Mouse (Mus musculus): ENCODE measurements at regions not wholly inside any gene's neighbourhood (a gene's known extent, or its start where the extent isn't known, plus 50 kb on each side); places are given as distances from the start of the nearest gene placed in this dataset.
A peak's percentile ranks its signal among the peaks of the same experiment; 100 is the strongest.

DNA sequence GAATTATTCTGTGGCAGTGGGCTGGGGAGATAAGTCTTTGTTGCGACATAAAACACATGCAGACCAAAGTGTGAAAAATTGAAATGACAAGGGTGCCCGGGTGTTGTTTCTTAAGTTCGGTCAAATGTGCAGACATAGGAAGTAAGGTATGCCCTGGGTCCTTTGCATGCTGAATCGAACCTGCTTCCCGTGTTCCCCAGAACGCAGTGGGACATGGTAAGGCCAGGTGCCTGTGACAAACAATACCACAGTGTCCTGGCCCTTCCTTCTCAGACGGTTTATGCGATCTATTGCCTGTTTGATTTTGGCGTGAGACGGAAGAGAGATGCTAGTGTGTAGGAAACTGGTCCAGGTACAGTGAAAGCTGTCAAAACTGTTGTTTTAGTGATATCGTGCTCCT lies 1022.1 kb downstream of the Adgrl2 start:
- DNase-seq: no peak

DNA sequence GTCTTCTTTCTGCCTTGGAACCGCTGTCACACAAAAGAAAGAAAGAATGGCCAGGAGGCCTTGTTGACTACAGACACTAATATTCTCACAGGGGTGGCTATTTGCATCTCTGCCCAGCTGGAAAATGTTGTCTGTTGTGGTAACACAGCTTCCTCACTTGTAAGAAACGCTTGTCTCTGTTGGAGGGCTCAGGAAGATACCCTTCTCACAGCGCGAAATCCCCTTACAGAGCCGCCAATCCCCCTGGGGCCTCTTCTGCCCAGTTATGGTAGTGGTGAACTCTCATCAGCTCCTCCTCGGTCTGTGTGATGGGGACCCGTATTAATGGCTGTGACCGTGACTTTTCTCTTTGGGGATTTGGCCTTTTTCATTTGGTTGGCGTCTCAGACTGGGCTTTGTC lies 1022.5 kb downstream of the Adgrl2 start:
- DNase-seq: no peak

DNA sequence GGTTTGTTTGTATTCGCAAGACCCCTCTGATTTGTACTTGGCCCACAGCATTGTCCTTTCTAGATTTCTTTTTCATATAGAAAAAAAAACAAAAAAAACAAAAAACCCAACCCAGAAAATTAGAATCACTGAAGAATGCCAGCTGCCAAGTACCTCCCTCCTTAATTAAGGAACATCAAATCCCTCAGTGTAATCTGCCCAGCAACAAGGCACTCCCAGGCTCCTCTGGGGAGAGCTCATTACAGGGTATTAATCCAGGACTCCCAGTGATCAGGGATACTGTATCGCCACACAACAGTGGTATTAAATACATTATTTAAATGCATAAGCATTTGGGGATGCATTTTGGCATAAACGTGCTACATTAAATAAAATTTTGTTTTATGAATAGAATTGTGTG lies 1023.1 kb downstream of the Adgrl2 start:
- no peak for DNase-seq

DNA sequence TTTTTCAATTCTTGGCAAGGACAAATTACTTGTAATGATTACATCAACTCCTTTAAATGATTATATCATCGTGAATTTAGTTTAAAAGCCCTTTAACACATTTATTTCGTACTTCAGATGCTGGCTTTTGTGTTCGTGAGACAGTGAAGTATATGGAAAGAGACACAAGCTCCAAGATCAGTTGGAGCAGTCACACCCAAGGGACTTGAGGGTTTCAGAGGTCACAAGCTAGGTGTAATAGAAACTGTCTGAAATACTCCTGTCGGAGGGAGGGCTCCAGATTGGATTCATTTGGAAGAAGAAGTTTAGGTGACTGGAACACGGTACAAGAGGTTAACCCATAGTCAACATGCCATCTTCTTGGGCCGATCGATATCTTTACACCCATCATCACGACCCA lies 1023.5 kb downstream of the Adgrl2 start:
- no peak for DNase-seq

DNA sequence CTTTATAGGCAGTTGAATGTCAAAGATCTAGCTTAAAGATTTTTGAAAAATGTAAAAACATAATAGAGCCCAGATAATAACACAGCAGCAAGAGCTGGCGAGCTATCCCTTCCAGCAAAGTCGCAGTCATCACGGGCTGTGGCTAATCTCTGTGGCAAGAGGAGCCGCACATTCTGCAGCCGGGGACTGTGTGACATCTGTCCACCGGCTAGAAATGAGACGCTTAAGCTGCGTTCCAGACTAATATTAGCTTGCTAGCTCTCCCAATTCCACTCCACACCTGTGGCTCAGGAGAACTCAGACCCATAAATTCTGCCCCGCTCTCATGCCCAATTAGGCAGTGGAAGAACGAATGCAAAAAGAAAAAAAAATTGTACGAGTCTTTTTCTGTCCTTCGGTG lies 1024.0 kb downstream of the Adgrl2 start:
- peak; percentile 4 to 11 for DNase-seq

DNA sequence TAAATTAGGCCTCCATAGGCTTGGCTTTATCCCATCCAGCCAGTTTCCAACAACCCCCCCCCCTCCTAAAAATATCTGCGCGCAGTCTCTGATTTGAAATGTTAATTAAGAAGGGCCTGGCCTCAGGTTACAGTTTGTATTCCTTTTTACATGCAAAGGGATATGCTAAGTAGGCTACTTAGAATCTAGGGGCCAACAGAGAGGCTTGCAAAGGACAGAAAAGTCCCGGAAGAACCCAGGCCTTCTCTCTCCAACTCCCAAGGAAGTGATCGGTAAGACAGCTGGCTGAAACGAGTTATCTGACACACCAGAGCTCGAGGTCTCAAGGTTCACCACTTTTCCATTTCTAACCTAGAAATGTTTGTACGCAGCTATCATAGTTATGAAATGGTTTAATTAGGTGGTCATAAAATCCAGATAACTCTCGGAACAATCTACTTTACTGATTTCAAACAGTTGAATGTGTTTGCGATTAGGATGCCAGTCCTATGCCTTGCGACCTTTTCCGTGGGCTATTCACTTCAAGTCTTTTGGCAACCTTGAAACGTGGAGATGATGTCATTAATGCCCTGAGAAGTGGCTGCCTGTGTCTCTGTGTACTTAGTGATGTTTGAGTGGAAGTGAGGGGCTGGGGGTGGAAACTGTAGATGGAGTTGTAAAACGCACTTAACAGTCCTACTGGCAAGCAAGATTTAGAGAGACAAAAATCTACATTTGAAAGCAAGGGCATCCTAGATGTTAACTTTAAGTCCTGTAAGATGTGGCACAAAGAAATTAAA lies 1026.5 kb downstream of the Adgrl2 start:
- no peak for DNase-seq

DNA sequence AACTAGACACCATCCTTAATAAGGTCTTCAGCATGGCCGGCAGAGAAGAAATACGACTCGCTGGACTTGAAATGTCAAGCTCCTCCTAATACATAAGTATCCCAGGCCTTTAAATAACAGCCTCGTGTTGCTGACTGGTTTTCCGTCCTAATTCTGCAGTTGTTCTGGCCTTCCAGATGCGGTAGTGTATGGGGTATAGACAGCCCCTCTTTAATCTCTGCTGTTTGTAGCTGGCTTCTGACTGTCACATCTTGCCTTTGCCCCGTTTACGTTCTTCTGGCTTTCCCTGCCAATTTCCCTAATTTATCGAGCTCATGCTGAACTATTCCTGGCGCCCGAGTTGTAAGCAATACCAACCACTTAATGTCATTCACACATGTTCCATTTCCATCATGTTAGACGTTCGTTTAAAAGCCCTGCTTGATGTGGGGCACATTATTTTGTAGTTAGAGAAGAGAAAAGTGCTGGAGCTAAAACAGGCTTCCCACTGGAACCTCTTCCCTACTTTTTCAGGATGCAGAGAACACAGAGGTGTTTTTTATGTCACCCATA lies 1042.2 kb downstream of the Adgrl2 start:
- peak; percentile 8 to 18 for DNase-seq

DNA sequence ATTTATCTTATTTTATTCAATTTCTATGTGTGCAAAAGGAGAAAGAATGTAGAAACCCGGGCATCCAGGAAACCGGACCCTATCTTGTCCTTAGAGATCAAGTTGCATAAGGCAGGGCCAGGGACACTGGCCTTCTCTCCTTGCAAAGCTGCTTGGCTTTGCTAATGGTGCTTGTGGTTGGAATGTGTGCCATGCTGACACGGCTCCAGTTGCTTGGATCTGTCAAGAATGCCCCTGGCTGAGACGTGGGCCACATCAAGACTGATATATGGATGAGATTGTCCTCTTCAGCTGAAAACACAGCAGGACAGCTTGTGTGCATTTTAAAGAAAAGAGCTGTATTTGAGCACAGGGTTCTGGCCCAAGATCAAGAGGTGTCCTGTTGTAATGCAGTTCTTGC lies 1047.0 kb downstream of the Adgrl2 start:
- no peak for DNase-seq

DNA sequence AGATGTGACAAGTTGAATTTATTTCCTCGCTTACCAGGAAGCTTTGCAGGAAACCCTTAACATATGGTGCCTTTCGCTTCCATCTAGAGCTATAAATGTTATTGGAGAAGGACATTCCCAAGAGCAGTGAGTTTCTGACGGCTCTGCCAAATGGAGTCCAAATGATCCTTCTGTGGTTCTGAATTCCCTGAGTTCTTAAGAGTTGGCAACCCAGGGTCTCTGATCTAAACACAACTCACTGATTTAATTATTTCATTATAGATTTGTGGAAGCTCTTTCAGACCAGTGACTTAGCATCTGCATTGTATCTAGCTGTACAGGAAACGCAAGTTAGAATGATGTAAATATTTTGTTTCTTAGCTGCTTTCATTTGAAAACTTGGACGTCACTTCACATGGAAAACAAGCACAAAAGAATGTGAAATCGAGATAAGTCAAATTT lies 1059.5 kb downstream of the Adgrl2 start:
- no peak for DNase-seq

DNA sequence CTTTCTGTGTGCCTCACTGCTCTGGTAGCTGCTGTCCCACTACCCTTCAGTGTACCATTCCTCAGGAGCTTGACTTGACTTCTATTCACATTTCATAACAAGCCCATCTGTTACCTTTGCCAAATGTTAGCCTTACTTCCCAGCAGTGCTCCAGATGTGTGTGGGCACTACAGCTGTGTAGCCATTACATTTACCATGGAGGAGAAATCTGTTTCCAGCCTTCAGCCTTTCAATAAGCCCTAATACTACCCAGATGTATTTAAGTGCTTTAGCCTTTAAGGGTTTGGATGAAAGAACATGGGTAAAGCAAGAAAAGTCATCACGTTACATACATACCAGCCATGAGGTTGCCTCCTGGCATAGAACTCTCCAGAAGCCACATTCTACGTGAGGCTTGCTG lies 1068.0 kb downstream of the Ttll7 start:
- DNase-seq: no peak

DNA sequence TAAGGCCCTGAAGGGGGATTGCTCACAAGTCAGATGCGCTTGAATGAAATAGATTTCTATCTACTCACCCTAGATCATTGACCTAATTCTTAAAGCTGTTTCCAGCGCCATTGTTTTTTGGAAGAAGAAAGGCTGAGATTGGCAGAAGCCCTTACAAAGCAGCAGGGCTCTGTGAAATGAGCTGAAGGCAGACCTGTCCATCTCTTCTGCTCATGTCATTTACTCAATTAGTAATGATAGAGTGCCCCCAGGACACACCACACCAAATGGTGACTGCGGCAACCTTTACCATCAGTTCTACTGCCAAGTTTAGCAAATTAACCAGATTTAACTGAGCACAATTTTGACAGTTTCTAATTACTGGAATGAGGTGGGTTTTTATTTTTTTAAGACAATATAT lies 1067.5 kb downstream of the Ttll7 start:
- DNase-seq: no peak

DNA sequence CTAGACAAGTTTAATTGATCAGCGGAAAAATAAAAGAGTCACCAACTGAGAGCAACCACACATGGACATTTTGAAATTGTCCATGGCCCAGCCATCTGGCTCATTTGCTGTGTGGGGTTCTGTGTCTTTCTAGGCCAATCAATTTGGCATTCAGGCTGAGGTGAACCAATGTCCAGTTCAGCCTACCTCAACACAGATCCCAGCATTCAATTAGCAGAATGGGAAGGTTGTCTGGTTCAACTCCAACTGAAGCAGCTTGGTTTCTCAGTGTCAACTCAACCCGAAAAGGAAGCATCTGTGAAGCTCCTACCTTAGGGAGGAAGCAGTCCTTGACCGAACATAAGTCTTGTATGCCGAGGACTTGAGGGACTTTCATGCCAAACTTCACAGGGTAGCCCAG lies 1067.0 kb downstream of the Ttll7 start:
- DNase-seq: no peak

DNA sequence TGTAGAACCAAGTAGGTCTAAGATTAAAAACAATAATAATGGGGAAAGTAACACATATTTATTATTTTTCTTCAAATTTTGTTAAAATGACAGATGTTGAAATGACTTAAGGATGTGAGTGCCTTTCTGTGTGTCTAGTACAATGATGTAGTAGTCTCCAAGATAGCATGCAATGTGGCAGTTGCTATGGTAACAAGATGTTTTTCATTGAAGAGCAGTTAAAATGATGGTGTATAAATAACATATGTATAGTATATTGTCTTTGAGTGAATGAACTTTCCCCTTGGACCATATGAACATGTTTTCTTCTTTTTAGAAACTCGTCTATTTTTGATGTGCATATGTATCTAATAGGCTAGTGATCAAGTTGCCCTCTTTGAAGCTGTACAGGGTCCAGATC lies 1044.6 kb downstream of the Ttll7 start:
- no peak for DNase-seq

DNA sequence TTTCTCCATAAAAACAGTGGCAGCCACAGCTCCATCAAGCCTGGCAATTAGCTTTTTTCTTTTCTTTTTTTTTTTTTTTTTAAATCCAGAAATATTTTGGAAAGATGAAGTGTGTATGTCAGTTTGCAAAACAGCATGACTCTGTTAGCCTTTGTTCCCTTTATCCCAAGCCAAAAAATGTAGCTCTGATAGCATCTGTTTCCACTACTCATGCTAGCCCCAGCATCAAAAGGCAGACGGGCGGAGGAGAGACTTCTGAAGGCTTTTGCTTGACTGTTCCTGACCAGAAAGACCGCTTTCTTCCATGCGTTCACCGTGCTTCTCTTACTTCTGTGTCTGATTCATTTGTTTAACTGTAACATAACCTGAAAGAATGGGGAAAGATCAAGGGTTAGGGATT lies 1039.5 kb downstream of the Ttll7 start:
- no peak for DNase-seq

DNA sequence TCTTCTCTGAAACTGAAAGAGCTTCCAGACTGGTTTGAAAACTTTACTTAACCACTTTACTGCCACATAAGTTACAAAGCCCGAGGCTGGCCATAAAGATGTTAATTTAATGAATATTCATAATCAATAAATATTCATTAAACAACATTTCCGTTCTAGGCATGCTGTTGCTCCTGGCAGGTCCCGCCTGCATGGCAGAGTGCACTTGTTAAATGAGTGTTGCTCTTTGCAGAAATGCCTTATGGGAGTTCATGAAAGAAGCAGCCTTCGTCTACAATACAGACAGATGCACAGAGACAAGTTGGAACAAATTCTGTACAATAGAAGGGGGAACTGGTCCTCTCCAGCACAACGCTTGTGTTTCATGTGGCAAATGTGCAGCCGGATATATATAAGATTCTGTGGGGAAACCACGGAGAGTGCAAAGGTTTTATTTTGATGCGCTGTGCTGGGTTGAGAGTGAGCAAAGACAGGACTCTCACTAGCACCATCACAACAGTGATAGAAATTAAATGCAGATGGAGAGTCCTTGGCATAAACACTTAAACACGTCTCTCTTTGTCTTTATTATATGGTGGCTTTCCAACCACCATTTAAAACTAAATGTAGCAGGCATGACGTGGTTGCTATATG lies 1034.2 kb downstream of the Ttll7 start:
- DNase-seq: no peak

DNA sequence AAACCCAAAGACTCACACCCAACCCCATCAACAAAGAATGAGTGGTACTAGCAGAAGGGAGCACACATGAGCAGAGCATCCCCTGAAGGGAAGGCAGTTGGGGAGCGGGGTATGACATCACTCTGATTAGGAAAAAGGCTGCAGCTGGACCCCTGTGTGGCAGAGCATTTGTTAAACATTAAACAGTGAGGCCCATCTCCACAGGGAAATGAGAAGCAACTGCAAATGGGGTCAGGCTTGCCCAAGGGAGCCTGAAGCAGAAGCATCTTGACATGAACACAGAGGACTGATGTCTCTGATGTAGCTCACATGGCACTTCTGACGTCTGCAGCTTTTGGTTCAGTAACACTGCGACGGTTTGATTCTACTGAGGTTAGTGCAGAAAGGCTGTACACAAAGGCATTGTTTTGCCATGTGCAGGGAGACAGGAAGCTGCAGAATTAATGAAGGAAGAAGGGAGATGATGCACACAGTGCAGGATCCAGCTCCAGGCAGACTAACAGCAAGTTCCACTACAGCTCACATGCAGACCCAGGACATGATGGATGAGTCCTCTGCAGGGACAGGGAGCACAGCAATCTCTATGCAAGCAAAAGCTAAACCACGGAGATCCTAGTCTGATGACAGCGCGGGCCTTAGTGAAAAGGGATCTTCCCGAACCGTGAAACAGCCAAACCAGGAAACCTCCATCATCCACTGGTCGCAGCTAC lies 1030.9 kb downstream of the Ttll7 start:
- no peak for DNase-seq

DNA sequence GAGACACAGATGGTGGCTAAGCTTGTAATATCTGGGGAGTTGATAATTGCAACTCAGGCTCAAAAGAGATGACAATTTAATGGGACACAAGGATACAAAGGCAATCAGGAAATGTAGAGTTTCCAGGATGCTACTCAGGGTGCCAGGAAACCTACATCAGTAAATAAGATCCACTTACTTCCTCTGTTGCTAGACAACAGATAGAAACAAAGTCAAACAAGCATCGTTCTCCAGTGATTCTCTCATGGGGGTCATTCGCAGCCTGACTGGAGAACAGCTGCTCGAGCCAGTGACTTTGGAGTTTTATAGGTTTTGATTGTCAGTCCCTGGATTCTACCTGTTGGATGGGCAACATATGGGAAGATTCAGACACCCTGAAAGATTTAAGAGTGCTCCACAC lies 1026.5 kb downstream of the Ttll7 start:
- no peak for DNase-seq

DNA sequence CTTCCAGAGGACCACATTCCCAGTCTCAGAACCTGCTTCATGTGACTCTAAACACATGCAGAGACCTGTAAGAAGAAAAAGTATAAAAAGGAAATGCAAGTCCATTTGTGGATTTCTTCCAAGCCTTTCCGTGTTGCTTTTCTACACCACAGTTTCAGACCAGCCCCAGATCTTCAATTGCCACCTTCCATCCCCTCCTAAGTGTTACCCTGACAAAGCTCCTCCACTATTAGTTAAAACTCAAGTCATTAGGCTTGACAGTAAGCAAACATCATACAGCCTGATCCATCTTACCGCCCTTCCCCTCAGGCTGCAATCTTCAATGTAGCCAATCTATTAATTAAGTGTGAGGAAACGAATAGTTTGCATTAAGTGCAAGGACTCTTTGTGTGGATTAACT lies 1016.1 kb downstream of the Ttll7 start:
- no peak for DNase-seq

DNA sequence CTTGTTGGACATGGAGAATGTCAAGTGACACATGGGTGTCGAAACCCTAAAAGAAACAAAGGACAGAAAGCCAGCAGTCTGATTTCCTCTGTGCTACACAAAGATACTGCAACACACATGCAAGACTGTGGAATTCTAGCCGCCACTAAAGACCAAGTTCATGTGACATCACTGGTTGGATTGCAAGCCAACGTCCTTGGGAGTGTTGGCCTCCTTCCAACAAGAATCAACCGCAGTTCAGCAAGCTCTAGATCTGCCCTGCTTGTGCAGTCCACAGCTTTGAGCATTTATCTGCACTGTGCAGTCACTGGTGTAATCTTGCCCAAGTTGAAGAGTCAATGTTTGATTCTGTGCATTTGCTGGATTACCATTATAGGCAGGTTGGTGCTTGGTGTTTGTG lies 1001.2 kb downstream of the Ttll7 start:
- peak; percentile 2 for DNase-seq

DNA sequence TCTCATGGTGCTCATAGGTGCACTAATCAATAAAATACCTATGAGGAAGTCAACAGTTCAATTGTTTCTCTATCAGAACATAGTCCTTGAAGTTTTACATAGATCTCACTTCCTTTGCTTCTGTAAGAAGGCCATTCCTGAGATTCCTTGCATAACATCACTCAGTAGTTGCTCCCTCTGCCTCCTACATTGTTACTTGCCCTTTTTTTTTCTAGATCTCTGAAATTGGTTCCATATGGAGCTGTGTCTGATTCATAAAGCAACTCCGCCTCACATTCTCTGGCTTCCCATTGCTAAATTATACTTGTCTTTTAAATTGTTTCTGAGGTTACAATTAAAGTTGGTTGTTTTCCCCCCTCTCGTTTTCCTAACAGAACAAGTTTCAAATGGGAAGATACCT lies 1000.7 kb downstream of the Ttll7 start:
- DNase-seq: no peak

DNA sequence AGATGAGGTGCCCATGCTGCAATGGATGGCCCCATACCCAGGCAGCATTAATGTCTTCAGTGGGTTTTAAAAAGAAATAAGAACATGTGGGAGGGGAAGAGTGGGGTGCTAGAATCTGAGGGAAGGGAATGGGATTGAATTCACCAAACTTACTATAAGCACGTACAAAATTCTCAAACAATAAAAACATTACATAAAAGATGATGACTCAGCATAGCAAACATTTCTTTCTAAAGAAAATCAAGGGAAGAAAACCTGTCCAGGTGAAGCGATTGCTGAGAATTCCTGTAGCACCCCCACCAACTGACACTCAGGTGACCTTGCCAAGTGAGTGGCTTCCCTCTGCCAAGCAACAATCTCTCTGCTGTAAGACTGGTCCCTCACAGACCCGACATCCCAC lies 989.2 kb downstream of the Ttll7 start:
- DNase-seq: no peak

DNA sequence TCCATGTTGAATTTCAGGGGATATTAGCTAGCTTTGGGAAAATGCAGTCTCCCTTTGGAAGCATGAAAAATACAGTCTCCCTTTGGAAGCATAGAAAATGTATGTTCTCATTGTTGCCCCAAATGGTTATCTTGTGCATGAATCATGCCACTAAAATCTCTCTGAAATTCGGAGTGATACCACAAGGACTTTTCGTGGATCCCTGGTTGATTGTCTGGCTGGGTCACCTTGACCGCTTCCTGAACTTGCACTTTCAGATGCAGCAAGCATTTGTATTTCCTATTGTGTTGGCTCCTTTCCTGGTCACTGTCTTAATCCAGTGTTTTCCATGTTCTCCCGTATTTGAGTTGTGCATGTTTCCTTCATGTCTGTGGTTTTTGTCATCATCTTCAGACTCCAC lies 986.6 kb downstream of the Ttll7 start:
- no peak for DNase-seq

DNA sequence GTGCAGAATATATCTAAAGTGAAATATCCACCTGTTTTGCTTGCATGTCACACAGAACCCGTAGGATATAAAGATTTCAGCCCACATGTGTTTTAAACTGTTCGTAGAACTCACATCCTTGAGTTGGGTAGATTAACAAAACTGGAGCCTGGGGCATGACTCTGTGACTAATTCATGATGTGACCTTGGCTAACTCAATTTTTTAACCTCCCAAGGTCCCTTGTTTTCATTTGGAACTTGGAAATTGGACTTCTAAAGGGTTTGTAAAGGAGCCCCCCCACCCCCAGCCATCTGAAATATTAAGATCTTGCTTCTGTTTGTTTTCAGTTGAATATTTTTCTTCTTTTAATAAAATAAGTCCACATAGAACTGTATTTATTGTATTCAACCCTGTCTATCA lies 983.5 kb downstream of the Ttll7 start:
- no peak for DNase-seq
